Mouse (Mus musculus): ENCODE results near the gene Sord. TPM values are rescaled to one million over a fixed set of nuclear protein-coding genes. Genes with fewer than 3 reads are reported as not detected.
"Not testable (repeated sequence)": the region's sequence is repeated elsewhere in the genome, so short reads cannot be mapped to it uniquely, and the experiment has no call there.

Gene Sord
- polyA plus RNA-seq, 1 experiment from 2014 or later, result 34.2 TPM

DNA sequence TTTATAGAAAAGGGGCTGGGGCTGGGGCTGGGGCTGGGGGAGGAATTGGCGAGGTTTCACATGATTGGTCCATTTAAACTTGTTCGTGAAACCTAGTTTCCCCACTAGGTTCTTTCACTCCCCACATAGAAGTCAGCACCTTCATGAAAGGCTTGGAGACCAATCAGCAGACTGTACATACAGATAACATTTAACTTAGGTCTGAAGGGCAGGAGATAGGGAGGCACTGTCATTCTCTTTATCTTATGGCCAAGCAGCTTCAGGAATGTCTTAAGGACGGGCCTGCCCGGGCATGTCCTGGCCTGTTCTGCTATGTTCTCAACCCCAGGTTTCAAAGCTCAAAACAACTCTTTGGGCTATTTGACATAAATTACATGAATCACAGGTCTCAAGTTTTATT is 17.5 kb upstream of the Sord start:
- DNase-seq (ENCODE audit: low spot score, missing footprints); H3K4me1 ChIP-seq (ENCODE audit: control insufficient read depth, insufficient read depth, low read length); H3K9ac ChIP-seq (ENCODE audit: low read length); H3K36me3 ChIP-seq (ENCODE audit: control insufficient read depth, insufficient read depth, low read length); ATAC-seq (ENCODE audit: low FRiP score); H3K9me3 ChIP-seq (ENCODE audit: control insufficient read depth, low read length); H3K27ac ChIP-seq (ENCODE audit: low read depth, low read length); H3K27me3 ChIP-seq (ENCODE audit: control insufficient read depth, insufficient read depth, low read length); H3K4me3 ChIP-seq (ENCODE audit: low read depth, low read length); H3K4me2 ChIP-seq: not testable (repeated sequence)
- WGBS, result 95% methylated on average over 4 of the region's 4 CpGs

DNA sequence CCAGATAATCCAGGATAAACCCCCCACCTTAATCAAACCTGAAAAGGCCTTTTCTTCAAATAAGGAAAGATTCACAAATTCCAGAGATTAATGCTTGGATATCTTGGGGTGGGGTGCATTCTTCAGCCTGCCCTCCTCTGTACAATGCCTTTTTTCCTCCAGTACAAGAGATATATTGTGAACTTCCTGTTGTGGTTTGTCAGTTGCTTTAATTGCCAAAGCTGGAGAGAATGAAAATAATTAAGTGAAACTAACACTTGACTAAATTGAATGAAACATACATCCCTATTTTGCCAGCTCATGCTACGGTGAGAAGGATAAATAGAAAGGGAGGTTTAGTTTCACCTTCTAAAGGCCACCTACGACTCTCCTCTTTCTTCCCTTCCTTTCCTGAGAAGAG is 16.3 kb upstream of the Sord start:
- ATAC-seq (ENCODE audit: low FRiP score), result no peak
- WGBS, result 85% methylated on average over 2 of the region's 2 CpGs

DNA sequence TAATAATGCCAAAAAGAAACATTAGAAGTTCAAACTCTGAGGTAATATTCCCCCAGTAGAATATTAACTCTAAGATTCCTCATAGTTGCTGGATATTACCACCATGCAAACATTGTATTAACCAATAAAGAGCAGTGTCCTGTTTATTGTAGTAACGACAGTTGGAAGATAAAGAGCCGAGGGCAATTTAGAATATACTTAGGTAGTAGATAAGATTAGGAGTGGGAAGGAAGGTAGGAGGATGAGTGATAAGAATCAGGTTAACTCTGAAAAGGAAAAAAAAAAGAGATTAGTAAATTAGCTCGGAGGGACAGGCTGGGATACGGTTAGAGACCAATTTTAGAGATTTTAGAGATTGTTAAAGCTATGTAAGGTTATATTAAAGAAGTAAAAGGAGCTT is 13.2 kb upstream of the Sord start:
- no peak for ATAC-seq (ENCODE audit: low FRiP score)
- H3K4me2 ChIP-seq, result no peak overlapping the region
- DNase-seq (ENCODE audit: low spot score, missing footprints), result no peak
- H3K4me1 ChIP-seq (ENCODE audit: control insufficient read depth, insufficient read depth, low read length), result no peaks in the 10 kb centered on the region
- no peaks in the 10 kb centered on the region for H3K36me3 ChIP-seq (ENCODE audit: control insufficient read depth, insufficient read depth, low read length)
- H3K27me3 ChIP-seq (ENCODE audit: control insufficient read depth, insufficient read depth, low read length), result no peaks in the 10 kb centered on the region
- H3K27ac ChIP-seq (ENCODE audit: low read depth, low read length), result no peak overlapping the region
- H3K9ac ChIP-seq (ENCODE audit: low read length), result no peak overlapping the region
- H3K9me3 ChIP-seq (ENCODE audit: control insufficient read depth, low read length), result no peaks in the 10 kb centered on the region
- WGBS, result 81% methylated on average over 4 of the region's 4 CpGs
- no peak overlapping the region for H3K4me3 ChIP-seq (ENCODE audit: low read depth, low read length)

More for the DNA sequence above, 16.3 kb upstream of the Sord start:
- no peak overlapping the region for H3K4me3 ChIP-seq (ENCODE audit: low read depth, low read length)
- no peaks in the 10 kb centered on the region for H3K36me3 ChIP-seq (ENCODE audit: control insufficient read depth, insufficient read depth, low read length)
- DNase-seq (ENCODE audit: low spot score, missing footprints), result no peak
- no peak overlapping the region for H3K9ac ChIP-seq (ENCODE audit: low read length)
- H3K27me3 ChIP-seq (ENCODE audit: control insufficient read depth, insufficient read depth, low read length), result no peaks in the 10 kb centered on the region
- H3K4me2 ChIP-seq, result no peak overlapping the region
- no peaks in the 10 kb centered on the region for H3K4me1 ChIP-seq (ENCODE audit: control insufficient read depth, insufficient read depth, low read length)
- no peak overlapping the region for H3K27ac ChIP-seq (ENCODE audit: low read depth, low read length)
- no peaks in the 10 kb centered on the region for H3K9me3 ChIP-seq (ENCODE audit: control insufficient read depth, low read length)

DNA sequence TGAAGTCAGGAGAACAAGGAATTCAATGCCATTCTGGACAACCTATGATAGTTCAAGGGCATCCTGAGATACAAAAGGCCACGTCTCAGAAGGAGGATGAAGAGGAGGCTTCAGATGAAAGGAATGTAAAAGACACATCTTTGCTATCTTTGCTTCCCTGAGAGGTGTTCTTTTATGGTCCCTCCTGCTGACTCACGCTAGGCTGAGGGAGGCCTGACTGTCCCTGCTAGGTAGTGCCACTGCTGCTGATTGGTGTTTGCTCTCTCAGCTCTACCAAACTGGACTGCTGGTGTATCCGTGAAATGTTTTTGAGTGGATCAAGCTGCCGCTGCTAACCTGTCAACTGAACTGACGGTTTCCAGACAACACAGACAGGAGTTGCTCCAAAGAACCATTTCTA is 12.8 kb upstream of the Sord start:
- H3K4me3 ChIP-seq (ENCODE audit: low read depth, low read length), result no peak overlapping the region
- no peak overlapping the region for H3K9ac ChIP-seq (ENCODE audit: low read length)
- no peaks in the 10 kb centered on the region for H3K27me3 ChIP-seq (ENCODE audit: control insufficient read depth, insufficient read depth, low read length)
- no peaks in the 10 kb centered on the region for H3K9me3 ChIP-seq (ENCODE audit: control insufficient read depth, low read length)
- H3K4me2 ChIP-seq, result no peak overlapping the region
- H3K36me3 ChIP-seq (ENCODE audit: control insufficient read depth, insufficient read depth, low read length), result no peaks in the 10 kb centered on the region
- ATAC-seq (ENCODE audit: low FRiP score) (no peak), DNase-seq (ENCODE audit: low spot score, missing footprints) (no peak)
- WGBS, result 77% methylated on average over 5 of the region's 5 CpGs
- no peaks in the 10 kb centered on the region for H3K4me1 ChIP-seq (ENCODE audit: control insufficient read depth, insufficient read depth, low read length)
- no peak overlapping the region for H3K27ac ChIP-seq (ENCODE audit: low read depth, low read length)

DNA sequence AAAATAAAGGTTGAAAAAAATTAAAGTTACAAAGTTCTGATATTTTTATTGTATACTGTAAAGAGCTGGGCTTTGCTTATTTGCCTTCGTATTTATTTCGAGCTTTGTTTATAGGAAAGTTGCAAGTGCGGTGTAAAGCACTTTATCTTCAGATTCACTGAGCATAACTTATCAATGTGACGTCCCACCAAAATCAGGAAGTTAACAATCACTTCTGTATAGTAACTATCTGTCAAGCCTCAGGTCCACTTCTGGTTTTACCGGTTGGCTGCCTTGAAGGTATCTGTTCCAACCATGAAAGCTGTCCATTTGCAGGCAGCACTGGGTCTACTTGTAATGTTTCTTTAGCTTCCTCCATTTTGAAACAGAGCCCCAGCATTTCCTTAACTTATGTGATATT is 12.3 kb upstream of the Sord start:
- Histone ChIP-seq H3K9me3 (ENCODE audit: control insufficient read depth, low read length) (no peaks in the 10 kb centered on the region), H3K4me1 (ENCODE audit: control insufficient read depth, insufficient read depth, low read length) (no peaks in the 10 kb centered on the region), H3K4me2 (no peak overlapping the region), H3K27ac (ENCODE audit: low read depth, low read length) (no peak overlapping the region), H3K27me3 (ENCODE audit: control insufficient read depth, insufficient read depth, low read length) (no peaks in the 10 kb centered on the region), H3K9ac (ENCODE audit: low read length) (no peak overlapping the region), H3K4me3 (ENCODE audit: low read depth, low read length) (no peak overlapping the region), H3K36me3 (ENCODE audit: control insufficient read depth, insufficient read depth, low read length) (no peaks in the 10 kb centered on the region)
- ATAC-seq (ENCODE audit: low FRiP score) (no peak), DNase-seq (ENCODE audit: low spot score, missing footprints) (no peak)
- 95% methylated on average over 5 of the region's 5 CpGs for WGBS

DNA sequence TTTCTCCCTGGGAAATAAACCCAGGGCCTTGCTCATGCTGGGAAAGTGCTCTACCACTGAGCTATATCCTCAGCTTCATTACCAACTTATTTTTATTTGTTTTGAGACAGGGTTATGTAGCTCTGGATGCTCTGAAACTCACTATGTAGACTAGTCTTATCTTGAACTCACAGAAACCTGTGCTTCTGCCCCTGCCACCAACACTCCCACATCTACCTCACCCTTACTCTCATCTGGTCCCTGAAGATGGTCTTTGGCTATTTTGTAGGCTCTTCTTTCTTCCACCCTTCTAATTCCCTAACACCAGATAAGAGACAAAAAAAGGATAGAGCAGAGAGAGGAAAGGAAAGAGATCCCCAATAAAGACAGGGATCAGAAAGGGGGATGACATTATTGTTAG is 10.9 kb upstream of the Sord start:
- Histone ChIP-seq H3K27me3 (ENCODE audit: control insufficient read depth, insufficient read depth, low read length) (no peaks in the 10 kb centered on the region), H3K9ac (ENCODE audit: low read length) (no peak overlapping the region), H3K4me1 (ENCODE audit: control insufficient read depth, insufficient read depth, low read length) (no peaks in the 10 kb centered on the region), H3K27ac (ENCODE audit: low read depth, low read length) (no peak overlapping the region), H3K4me3 (ENCODE audit: low read depth, low read length) (no peak overlapping the region), H3K36me3 (ENCODE audit: control insufficient read depth, insufficient read depth, low read length) (no peaks in the 10 kb centered on the region), H3K9me3 (ENCODE audit: control insufficient read depth, low read length) (no peaks in the 10 kb centered on the region), H3K4me2 (no peak overlapping the region)
- DNase-seq (ENCODE audit: low spot score, missing footprints) (no peak), ATAC-seq (ENCODE audit: low FRiP score) (no peak)

- no peak overlapping the region for H3K27ac ChIP-seq (ENCODE audit: low read depth, low read length)
- WGBS, result 89% methylated on average over 6 of the region's 6 CpGs
- H3K9me3 ChIP-seq (ENCODE audit: control insufficient read depth, low read length), result no peaks in the 10 kb centered on the region
- DNase-seq (ENCODE audit: low spot score, missing footprints) (no peak), ATAC-seq (ENCODE audit: low FRiP score) (no peak)
- H3K36me3 ChIP-seq (ENCODE audit: control insufficient read depth, insufficient read depth, low read length), result no peaks in the 10 kb centered on the region
- peaks cover 6% of the 10 kb centered on the region; the same call in 1 of the 2 replicates for H3K4me1 ChIP-seq (ENCODE audit: control insufficient read depth, insufficient read depth, low read length)
- H3K27me3 ChIP-seq (ENCODE audit: control insufficient read depth, insufficient read depth, low read length), result no peaks in the 10 kb centered on the region
- no peak overlapping the region for H3K4me3 ChIP-seq (ENCODE audit: low read depth, low read length)
- no peak overlapping the region for H3K9ac ChIP-seq (ENCODE audit: low read length)
- no peak overlapping the region for H3K4me2 ChIP-seq
Measured at GRCm38 (mm10) chr2:122230395-122230794, 4.2 kb upstream of the Sord start.

- no peak for DNase-seq (ENCODE audit: low spot score, missing footprints)
- Histone ChIP-seq H3K4me1 (ENCODE audit: control insufficient read depth, insufficient read depth, low read length) (peaks cover 6% of the 10 kb centered on the region; the same call in 1 of the 2 replicates), H3K27me3 (ENCODE audit: control insufficient read depth, insufficient read depth, low read length) (no peaks in the 10 kb centered on the region), H3K36me3 (ENCODE audit: control insufficient read depth, insufficient read depth, low read length) (no peaks in the 10 kb centered on the region), H3K27ac (ENCODE audit: low read depth, low read length) (no peak overlapping the region), H3K9me3 (ENCODE audit: control insufficient read depth, low read length) (no peaks in the 10 kb centered on the region), H3K9ac (ENCODE audit: low read length) (no peak overlapping the region), H3K4me3 (ENCODE audit: low read depth, low read length) (no peak overlapping the region), H3K4me2 (no peak overlapping the region)
- ATAC-seq (ENCODE audit: low FRiP score), result no peak
- WGBS, result 65% methylated on average over 9 of the region's 9 CpGs
Measured at GRCm38 (mm10) chr2:122231616-122232015, 2.9 kb upstream of the Sord start.

GRCm38 (mm10) chr2:122233341-122233740 is 1.2 kb upstream of the Sord start:
- peaks cover 6% of the 10 kb centered on the region; the same call in 1 of the 2 replicates for H3K4me1 ChIP-seq (ENCODE audit: control insufficient read depth, insufficient read depth, low read length)
- DNase-seq (ENCODE audit: low spot score, missing footprints) (no peak), ATAC-seq (ENCODE audit: low FRiP score) (no peak)
- no peak overlapping the region for H3K4me3 ChIP-seq (ENCODE audit: low read depth, low read length)
- H3K36me3 ChIP-seq (ENCODE audit: control insufficient read depth, insufficient read depth, low read length), result no peaks in the 10 kb centered on the region
- no peak overlapping the region for H3K4me2 ChIP-seq
- no peak overlapping the region for H3K9ac ChIP-seq (ENCODE audit: low read length)
- no peaks in the 10 kb centered on the region for H3K9me3 ChIP-seq (ENCODE audit: control insufficient read depth, low read length)
- H3K27ac ChIP-seq (ENCODE audit: low read depth, low read length), result no peak overlapping the region
- H3K27me3 ChIP-seq (ENCODE audit: control insufficient read depth, insufficient read depth, low read length), result no peaks in the 10 kb centered on the region; the same call in 1 of the 2 replicates
- WGBS, result 51% methylated on average over 5 of the region's 5 CpGs
